Mouse (Mus musculus) urinary bladder, adult 18-20 months (tissue): ENCODE results near the gene Flt3.

Experiments
- DNase-seq, 2 experiments: peaks; one replicate each; pipeline ENCODE4 v3.0.0; 2022; ENCODE audit warnings: low spot score in 2 of 2, mixed read lengths in 2 of 2

Flt3 gene

GRCm38 (mm10) chr5:147354161-147354780 is 46.0 kb downstream of the Flt3 start:
- DNase-seq = no peak

GRCm38 (mm10) chr5:147351931-147352330 is 48.4 kb downstream of the Flt3 start:
- DNase-seq = no peak

- DNase-seq = no peak
Measured at GRCm38 (mm10) chr5:147345981-147346380, 54.3 kb downstream of the Flt3 start.

GRCm38 (mm10) chr5:147343904-147344303 is 56.4 kb downstream of the Flt3 start:
- no peak for DNase-seq

- no peak for DNase-seq
Measured at GRCm38 (mm10) chr5:147342901-147343300, 57.4 kb downstream of the Flt3 start.

GRCm38 (mm10) chr5:147340741-147341414 is 59.4 kb downstream of the Flt3 start:
- no peak for DNase-seq

- DNase-seq = no peak
Measured at GRCm38 (mm10) chr5:147339560-147339959, 60.7 kb downstream of the Flt3 start.

- no peak for DNase-seq
Measured at GRCm38 (mm10) chr5:147338967-147339366, 61.3 kb downstream of the Flt3 start.

- no peak for DNase-seq
Measured at GRCm38 (mm10) chr5:147332711-147333110, 67.6 kb downstream of the Flt3 start.

GRCm38 (mm10) chr5:147331547-147331946 is 68.7 kb downstream of the Flt3 start:
- no peak for DNase-seq

GRCm38 (mm10) chr5:147329946-147330345 is 70.3 kb downstream of the Flt3 start:
- DNase-seq = no peak

GRCm38 (mm10) chr5:147327636-147328035 is 72.7 kb downstream of the Flt3 start:
- no peak for DNase-seq

- no peak for DNase-seq
Measured at GRCm38 (mm10) chr5:147325931-147326330, 74.4 kb downstream of the Flt3 start.

GRCm38 (mm10) chr5:147323237-147323917 is 76.9 kb downstream of the Flt3 start:
- peak; percentile 33 to 54 for DNase-seq

GRCm38 (mm10) chr5:147322183-147322582 is 78.1 kb downstream of the Flt3 start, which contains the start of gene Urad:
Urad (minus strand) TSS chr5:147322440.
- DNase-seq = no peak

GRCm38 (mm10) chr5:147319653-147320052 is 80.6 kb downstream of the Flt3 start:
- DNase-seq = no peak

- DNase-seq = no peak
Measured at GRCm38 (mm10) chr5:147317991-147318390, 82.3 kb downstream of the Flt3 start.

- DNase-seq = no peak
Measured at GRCm38 (mm10) chr5:147317321-147317720, 83.0 kb downstream of the Flt3 start.

GRCm38 (mm10) chr5:147315432-147316075 is 84.7 kb downstream of the Flt3 start:
- no peak for DNase-seq

- no peak for DNase-seq
Measured at GRCm38 (mm10) chr5:147314646-147315431, 85.5 kb downstream of the Flt3 start.

- no peak for DNase-seq
Measured at GRCm38 (mm10) chr5:147312830-147313685, 87.2 kb downstream of the Flt3 start.
